Mouse (Mus musculus) liver, embryonic 11.5 days (tissue): ENCODE results near the gene Olfr56. TPM values are rescaled to one million over a fixed set of nuclear protein-coding genes. Genes with fewer than 3 reads are reported as not detected.

Experiments used
- ATAC-seq: fragments of 200-750 bp; cut with Nextera tagmentation; replicated peaks from 2 replicates; pipeline ENCODE4 v1.8.0; 2017; ENCODE audit warnings: moderate number of reproducible peaks, mild to moderate bottlenecking, moderate TSS enrichment, moderate library complexity; ENCODE audit not compliant: low FRiP score
- DNase-seq: peaks from one replicate; pipeline ENCODE4 v3.0.0-alpha.2; 2017; ENCODE audit warnings: low spot score
- H3K27ac ChIP-seq: fragments of 300-500 bp; sonication (generic); 2 replicates; pipeline ENCODE4 v1.5.1; 2014; ENCODE audit warnings: mild to moderate bottlenecking, low read depth, low read length, control low read depth
- H3K27me3 ChIP-seq: fragments of 300-500 bp; sonication (generic); replicated peaks from 2 replicates; pipeline ENCODE4 v1.6.1; 2014; ENCODE audit warnings: low read length, mixed read lengths; ENCODE audit not compliant: control insufficient read depth, insufficient read depth
- H3K36me3 ChIP-seq: fragments of 300-500 bp; sonication (generic); 2 replicates; pipeline ENCODE4 v1.6.1; 2014; ENCODE audit warnings: mild to moderate bottlenecking, low read length, moderate library complexity, mixed read lengths; ENCODE audit not compliant: control insufficient read depth, insufficient read depth
- H3K4me1 ChIP-seq: fragments of 300-500 bp; sonication (generic); replicated peaks from 2 replicates; pipeline ENCODE4 v1.6.1; 2014; ENCODE audit warnings: low read length, mixed read lengths; ENCODE audit not compliant: control insufficient read depth, insufficient read depth
- H3K4me2 ChIP-seq: fragments of 300-500 bp; sonication (generic); 2 replicates; pipeline ENCODE4 v1.6.1; 2014; ENCODE audit warnings: mild to moderate bottlenecking, control low read depth, moderate library complexity
- H3K4me3 ChIP-seq: fragments of 300-500 bp; sonication (generic); 2 replicates; pipeline ENCODE4 v1.5.1; 2014; ENCODE audit warnings: low read depth, low read length, control low read depth
- H3K9ac ChIP-seq: fragments of 300-500 bp; sonication (generic); 2 replicates; pipeline ENCODE4 v1.6.1; 2014; ENCODE audit warnings: low read depth, low read length, control low read depth
- H3K9me3 ChIP-seq: fragments of 300-500 bp; sonication (generic); 2 replicates; pipeline ENCODE4 v1.6.1; 2016; ENCODE audit warnings: low read length, inconsistent platforms, mixed read lengths; ENCODE audit not compliant: control insufficient read depth
- WGBS: fragments of 180-500 bp; shearing (Covaris S2); extraction: QIAGEN DNeasy Blood & Tissue Kit; methylation state at CpG from one replicate; pipeline ENCODE4 v1.1.7; 2014; 5-methylcytosine and 5-hydroxymethylcytosine counted together
- polyA plus RNA-seq: library from polyadenylated mRNA; unstranded; fragments of >200 nt; fragmentation: Nextera tagmentation; extraction: Ambion mirVana; gene quantifications from 2 replicates; pipeline ENCODE4 v1.2.1, GENCODE M21; 2014

Gene Olfr56
- polyA plus RNA-seq, 1 experiment from 2014 or later = 0.10 TPM

DNA sequence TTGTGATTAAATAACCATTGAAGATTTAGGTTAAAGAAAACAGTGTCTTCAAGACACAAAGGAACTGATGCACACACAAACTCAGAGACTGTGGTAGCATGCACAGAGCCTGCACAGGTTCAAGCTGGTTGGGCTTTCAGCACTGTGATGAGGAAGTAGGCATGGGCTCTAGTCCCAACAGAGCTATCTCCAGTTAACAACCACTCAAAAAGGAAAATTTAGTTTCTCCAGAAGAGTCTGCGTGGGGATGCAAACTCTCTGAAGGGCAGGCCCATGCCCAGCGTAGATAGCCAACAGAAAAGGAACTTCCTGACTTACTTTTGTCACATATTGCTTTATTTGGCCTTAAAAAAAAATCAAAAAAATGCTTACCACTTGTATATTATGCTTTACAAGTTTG is 114.1 kb downstream of the Olfr56 start:
- H3K4me1 ChIP-seq = peaks cover 38% of the 10 kb centered on the region
- no peak overlapping the region for H3K4me2 ChIP-seq
- 69% methylated on average over 2 of the region's 2 CpGs for WGBS
- DNase-seq = no peak
- no peaks in the 10 kb centered on the region for H3K36me3 ChIP-seq
- H3K27me3 ChIP-seq = no peaks in the 10 kb centered on the region
- H3K27ac ChIP-seq = peak overlapping the region; percentile 48; the same call in 1 of the 2 replicates
- no peak overlapping the region for H3K4me3 ChIP-seq
- ATAC-seq = no peak
- no peak overlapping the region for H3K9ac ChIP-seq
- no peaks in the 10 kb centered on the region for H3K9me3 ChIP-seq

DNA sequence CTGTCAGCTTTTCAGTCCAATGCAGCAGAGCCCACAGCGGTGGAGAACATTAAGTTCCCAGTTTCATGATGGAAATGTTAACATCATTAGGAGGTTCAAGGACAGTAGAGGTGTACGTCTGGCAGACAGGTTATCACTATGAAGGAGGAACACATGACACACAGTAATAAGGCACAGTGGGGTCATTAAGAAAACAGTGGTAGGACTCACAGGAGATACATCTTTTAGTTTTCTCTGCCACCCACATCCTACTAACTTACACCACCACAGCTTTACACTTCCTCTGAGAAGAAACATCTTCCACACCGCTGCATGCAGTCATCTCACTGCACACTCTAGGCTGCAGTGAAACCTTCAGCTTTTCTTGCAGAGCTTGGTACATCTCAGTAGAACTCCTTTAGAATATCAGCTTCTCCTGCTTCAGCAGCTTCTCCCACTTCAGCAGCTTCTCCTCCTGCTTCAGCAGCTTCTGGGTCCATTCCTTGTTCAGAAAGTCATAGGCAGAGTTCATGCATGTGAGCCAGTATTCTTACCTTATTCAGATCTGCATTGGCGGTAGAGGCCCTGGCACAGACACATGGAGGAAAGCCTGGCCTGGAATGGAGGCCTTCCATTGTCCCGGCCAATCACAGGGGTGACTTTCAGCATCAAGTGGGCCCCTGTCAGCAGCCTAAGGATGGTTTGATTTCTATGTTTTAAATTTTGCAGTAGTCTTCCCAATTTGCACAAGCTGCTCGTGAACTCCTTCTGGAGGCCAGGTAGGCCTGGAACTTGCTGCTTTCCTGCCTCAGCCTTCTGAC is 115.4 kb downstream of the Olfr56 start:
- Histone ChIP-seq H3K4me2 (no peak overlapping the region), H3K36me3 (no peaks in the 10 kb centered on the region), H3K9ac (no peak overlapping the region), H3K27ac (no peak overlapping the region), H3K27me3 (no peaks in the 10 kb centered on the region), H3K4me1 (peaks cover 28% of the 10 kb centered on the region), H3K4me3 (no peak overlapping the region), H3K9me3 (no peaks in the 10 kb centered on the region)
- DNase-seq = no peak
- WGBS = 82% methylated on average over 6 of the region's 6 CpGs
- no peak for ATAC-seq

DNA sequence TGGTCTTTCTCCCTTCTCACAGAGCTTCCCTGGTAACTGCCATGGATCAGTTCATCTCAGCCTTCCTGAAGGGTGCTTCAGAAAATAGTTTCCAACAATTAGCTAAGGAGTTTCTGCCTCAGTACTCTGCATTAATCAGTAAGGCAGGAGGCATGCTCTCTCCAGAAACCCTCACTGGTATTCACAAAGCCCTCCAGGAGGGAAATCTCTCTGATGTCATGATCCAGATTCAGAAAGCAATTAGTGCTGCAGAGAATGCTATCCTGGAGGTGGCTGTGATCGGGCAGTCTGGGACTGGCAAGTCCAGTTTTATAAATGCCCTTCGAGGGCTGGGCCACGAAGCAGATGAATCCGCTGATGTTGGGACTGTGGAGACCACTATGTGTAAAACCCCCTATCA is 116.7 kb downstream of the Olfr56 start:
- Histone ChIP-seq H3K9ac (no peak overlapping the region), H3K36me3 (no peaks in the 10 kb centered on the region), H3K27me3 (no peaks in the 10 kb centered on the region), H3K4me1 (peaks cover 18% of the 10 kb centered on the region), H3K27ac (no peak overlapping the region), H3K9me3 (no peaks in the 10 kb centered on the region), H3K4me2 (no peak overlapping the region), H3K4me3 (no peak overlapping the region)
- DNase-seq (no peak), ATAC-seq (no peak)
- 89% methylated on average over 4 of the region's 4 CpGs for WGBS

DNA sequence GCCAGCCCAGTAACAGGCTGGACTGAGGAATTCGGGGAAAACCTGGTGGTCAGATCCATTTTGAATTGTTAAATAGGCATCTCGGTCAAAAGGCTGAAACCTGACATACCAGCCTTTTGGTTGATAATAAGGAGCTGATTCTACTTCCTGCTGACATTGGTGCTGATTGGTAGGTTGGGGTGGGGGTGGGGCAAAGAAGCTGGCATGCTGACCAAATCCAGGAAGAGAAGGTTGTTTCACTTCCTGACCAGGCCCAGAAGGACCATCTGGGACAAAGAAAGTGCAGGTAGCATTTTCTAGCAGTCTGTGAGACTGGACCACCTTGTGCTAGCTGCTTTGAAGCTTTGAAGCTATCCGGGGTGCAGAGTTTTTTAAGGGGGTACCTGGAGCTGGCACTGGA is 121.7 kb downstream of the Olfr56 start:
- H3K4me2 ChIP-seq = no peak overlapping the region
- ATAC-seq (no peak), DNase-seq (no peak)
- H3K27ac ChIP-seq = no peak overlapping the region
- H3K4me1 ChIP-seq = peaks cover 7% of the 10 kb centered on the region
- no peaks in the 10 kb centered on the region for H3K36me3 ChIP-seq
- no peaks in the 10 kb centered on the region for H3K27me3 ChIP-seq
- no peak overlapping the region for H3K9ac ChIP-seq
- WGBS = 81% methylated on average over 3 of the region's 3 CpGs
- H3K4me3 ChIP-seq = no peak overlapping the region
- no peaks in the 10 kb centered on the region for H3K9me3 ChIP-seq

DNA sequence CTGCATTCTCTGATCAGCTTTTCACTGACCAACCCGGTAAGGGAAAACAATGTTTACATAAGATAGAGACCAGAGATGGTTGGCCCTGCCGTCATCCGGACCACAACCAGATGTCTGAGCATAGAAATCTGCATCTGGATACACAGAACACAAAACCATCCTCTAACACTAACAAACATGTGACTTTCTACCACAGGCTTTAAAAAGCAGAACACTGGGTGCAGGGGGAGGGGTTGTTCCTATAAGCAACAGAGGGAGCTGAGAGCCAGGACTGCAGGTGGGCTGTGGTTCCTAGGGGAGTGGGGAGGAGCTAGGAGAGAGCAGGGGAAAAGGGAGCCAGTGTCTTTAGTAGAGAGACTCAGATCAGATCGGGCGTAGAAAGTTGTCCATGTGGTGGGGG is 122.8 kb downstream of the Olfr56 start:
- H3K4me3 ChIP-seq = no peak overlapping the region
- WGBS = 45% methylated on average over 5 of the region's 5 CpGs
- no peaks in the 10 kb centered on the region for H3K9me3 ChIP-seq
- no peak overlapping the region for H3K9ac ChIP-seq
- DNase-seq (no peak), ATAC-seq (no peak)
- H3K36me3 ChIP-seq = no peaks in the 10 kb centered on the region
- H3K27ac ChIP-seq = no peak overlapping the region
- H3K27me3 ChIP-seq = no peaks in the 10 kb centered on the region
- H3K4me1 ChIP-seq = peaks cover 7% of the 10 kb centered on the region
- no peak overlapping the region for H3K4me2 ChIP-seq

DNA sequence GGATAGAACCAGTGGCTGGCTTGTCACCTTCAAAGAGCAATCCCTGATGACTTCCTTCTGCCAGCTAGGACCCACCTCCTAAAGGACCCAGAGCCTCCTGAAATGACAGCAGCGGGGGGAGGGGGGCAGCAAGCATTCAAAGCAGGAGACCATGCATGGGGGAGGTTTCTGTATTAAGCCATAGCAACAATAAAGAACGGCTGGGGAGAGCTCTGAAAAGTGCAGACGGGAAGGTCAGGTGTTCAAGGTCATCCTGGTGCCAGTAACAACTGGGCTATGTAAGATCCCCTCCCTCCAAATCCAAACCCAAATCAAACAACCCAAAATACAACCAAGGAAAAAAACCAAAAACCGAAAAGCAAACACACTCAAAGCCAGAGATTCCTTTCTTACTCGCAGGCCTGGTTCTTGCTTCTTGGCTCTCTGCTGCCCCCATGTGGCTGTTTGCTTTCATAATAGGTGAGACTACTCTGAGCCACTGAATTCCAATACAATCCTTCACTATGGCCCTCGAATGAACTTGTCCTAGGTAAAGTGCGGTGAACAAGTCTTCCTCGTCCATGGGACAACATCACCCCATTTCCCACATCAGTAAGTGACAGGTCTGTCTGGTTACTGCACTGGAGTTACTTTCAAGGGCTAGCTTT is 124.5 kb downstream of the Olfr56 start:
- ATAC-seq (peak; percentile 66), DNase-seq (peak; percentile 82)
- 20% methylated on average over 8 of the region's 8 CpGs for WGBS
- Histone ChIP-seq H3K9ac (no peak overlapping the region), H3K9me3 (no peaks in the 10 kb centered on the region), H3K4me3 (no peak overlapping the region), H3K27me3 (no peaks in the 10 kb centered on the region), H3K36me3 (no peaks in the 10 kb centered on the region), H3K4me1 (peaks cover 7% of the 10 kb centered on the region), H3K4me2 (no peak overlapping the region), H3K27ac (no peak overlapping the region)

DNA sequence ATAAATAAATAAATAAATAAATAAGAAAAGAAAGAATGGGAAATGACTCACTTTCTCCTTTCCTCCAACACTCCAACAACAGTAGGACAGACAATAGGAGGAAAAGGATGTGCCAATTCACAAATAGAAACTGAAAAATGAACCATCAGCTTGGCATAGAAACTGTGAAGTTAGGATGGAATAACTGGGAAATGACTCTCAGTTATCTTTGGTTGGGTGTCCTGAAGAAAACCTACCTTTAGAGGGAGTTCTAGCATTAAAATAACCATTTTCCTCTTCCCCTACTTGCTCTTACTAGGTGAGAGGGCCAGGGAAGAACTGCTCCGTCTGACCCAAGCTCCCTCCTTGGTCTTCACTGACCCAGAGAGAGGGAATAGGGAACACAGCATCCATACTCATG is 127.1 kb downstream of the Olfr56 start:
- WGBS = 70% methylated on average over 1 of the region's 1 CpGs
- H3K27ac ChIP-seq = no peak overlapping the region
- no peak overlapping the region for H3K9ac ChIP-seq
- no peaks in the 10 kb centered on the region for H3K36me3 ChIP-seq
- no peaks in the 10 kb centered on the region for H3K27me3 ChIP-seq
- H3K4me2 ChIP-seq = no peak overlapping the region
- H3K4me3 ChIP-seq = no peak overlapping the region
- DNase-seq = no peak
- no peaks in the 10 kb centered on the region for H3K9me3 ChIP-seq
- ATAC-seq = no peak
- H3K4me1 ChIP-seq = peaks cover 7% of the 10 kb centered on the region

DNA sequence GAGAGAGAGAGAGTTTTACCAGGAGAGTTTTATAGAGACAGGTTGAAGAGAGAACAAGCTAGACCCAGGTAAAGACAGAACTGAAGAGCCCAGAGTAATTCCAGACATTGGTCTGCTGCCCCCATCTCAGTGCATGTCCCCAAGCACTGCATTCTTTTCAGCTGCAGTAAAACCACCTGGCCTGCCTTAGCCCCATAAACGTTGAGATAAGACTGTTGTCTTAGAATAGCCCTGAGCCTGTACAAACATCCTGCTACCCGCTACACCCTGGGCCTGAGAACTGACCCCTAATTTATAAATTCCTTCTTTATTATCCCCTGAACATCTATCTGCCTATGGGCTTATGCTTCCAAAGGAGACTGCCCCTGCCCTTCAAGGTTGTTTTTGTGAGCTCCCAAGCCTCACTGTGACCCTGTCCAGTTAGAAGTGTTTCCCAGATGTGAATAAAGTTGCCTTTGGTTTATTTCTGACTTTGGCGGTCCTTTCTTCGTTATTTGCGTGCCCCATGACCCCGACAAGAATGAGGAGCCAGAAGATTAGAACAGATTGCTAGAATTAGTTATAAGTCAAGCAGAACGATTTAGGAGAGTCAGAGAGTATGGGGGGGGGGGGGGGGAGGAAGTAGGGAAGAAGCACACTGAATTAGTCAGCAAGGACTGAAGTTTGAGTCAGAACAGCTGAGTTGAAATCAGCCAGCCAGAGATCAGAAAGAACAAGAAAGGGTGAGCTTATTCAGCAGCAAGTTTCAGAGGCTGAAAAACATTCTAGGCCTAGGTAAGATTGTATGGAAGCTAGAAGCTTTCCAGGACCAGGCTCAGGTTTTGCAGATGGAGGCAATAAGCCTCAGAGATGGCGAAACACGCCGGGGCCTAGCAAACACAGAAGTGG is 129.2 kb downstream of the Olfr56 start:
- no peak overlapping the region for H3K27ac ChIP-seq
- no peak overlapping the region for H3K4me2 ChIP-seq
- no peak for DNase-seq
- no peak overlapping the region for H3K4me3 ChIP-seq
- no peaks in the 10 kb centered on the region for H3K36me3 ChIP-seq
- no peak overlapping the region for H3K9ac ChIP-seq
- no peak for ATAC-seq
- H3K9me3 ChIP-seq = no peaks in the 10 kb centered on the region
- no peaks in the 10 kb centered on the region for H3K27me3 ChIP-seq
- WGBS = 68% methylated on average over 10 of the region's 10 CpGs
- H3K4me1 ChIP-seq = no peaks in the 10 kb centered on the region
